Mouse (Mus musculus): ENCODE measurements around the gene Kcnmb4.

- no peak for TF ChIP-seq POLR2A (IDR thresholded peaks at IDR 0.05; ENCODE audit: insufficient read depth, low read depth, low read length)
- no peak for TF ChIP-seq CTCF (IDR thresholded peaks at IDR 0.05)
- no peak for TF ChIP-seq EP300 (IDR thresholded peaks at IDR 0.05; ENCODE audit: insufficient read depth, low read depth, low read length)
Measured at GRCm38 (mm10) chr10:116394585-116394984, 79.1 kb downstream of the Kcnmb4 start.
